Mouse (Mus musculus): ENCODE data around the gene 2900026A02Rik. TPM values are rescaled to one million over a fixed set of nuclear protein-coding genes. Genes with fewer than 3 reads are reported as not detected.

The 2900026A02Rik gene
- polyA plus RNA-seq, 1 experiment: 0.01 TPM

GRCm38 (mm10) chr5:113160320-113160719, 60.7 kb downstream of the 2900026A02Rik start:
- Histone ChIP-seq H3K4me1 (ENCODE audit: control insufficient read depth) (peaks cover 23% of the 10 kb centered on the region), H3K36me3 (ENCODE audit: control insufficient read depth) (no peaks in the 10 kb centered on the region; the same call in 1 of the 2 replicates), H3K9me3 (ENCODE audit: control insufficient read depth, low read length) (no peaks in the 10 kb centered on the region), H3K4me3 (replicated peaks) (no peak overlapping the region), H3K27me3 (ENCODE audit: control insufficient read depth) (peaks cover 4% of the 10 kb centered on the region; the same call in 1 of the 2 replicates)
- TF ChIP-seq GATA1 (IDR thresholded peaks at IDR 0.05; ENCODE audit: low read length) (no peak), TAL1 (IDR thresholded peaks at IDR 0.05; ENCODE audit: low read length) (no peak)

DNA sequence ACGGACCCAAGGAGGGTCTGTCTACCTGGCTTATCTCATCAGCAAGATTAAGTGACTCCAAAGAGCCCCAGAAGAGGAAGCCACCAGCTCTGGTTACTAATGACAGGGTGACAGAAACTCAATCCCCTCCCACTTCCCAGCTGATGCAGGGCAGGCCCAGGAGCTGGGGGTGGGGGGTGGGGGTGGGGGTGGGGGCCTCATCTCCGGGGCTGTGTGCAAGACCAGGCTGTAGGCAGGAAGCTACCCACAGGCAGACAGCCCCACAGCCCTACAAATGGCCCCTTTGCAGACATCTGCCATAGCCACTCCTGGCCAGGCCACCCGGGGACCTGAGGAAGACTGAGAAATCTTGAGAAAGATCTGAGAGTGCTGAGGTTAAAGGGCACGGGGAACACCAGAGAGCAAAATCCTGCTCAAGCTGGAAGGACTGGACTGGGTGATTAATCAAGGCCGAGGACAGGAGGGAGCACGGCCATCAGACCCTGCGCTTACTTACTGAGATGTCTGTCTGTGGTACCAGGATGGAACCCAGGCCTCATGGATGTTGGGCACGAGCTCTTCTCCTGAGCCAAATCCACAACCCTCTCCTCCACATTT, 62.2 kb downstream of the 2900026A02Rik start:
- Histone ChIP-seq H3K36me3 (ENCODE audit: control insufficient read depth) (no peaks in the 10 kb centered on the region; the same call in 1 of the 2 replicates), H3K27me3 (ENCODE audit: control insufficient read depth) (peaks cover 4% of the 10 kb centered on the region; the same call in 1 of the 2 replicates), H3K4me3 (replicated peaks) (no peak overlapping the region), H3K4me1 (ENCODE audit: control insufficient read depth) (peaks cover 8% of the 10 kb centered on the region), H3K9me3 (ENCODE audit: control insufficient read depth, low read length) (no peaks in the 10 kb centered on the region)
- TF ChIP-seq TAL1 (IDR thresholded peaks at IDR 0.05; ENCODE audit: low read length) (no peak), GATA1 (IDR thresholded peaks at IDR 0.05; ENCODE audit: low read length) (no peak)

GRCm38 (mm10) chr5:113157588-113157987, 63.4 kb downstream of the 2900026A02Rik start:
- H3K4me3 ChIP-seq (replicated peaks): no peak overlapping the region
- TF ChIP-seq TAL1 (IDR thresholded peaks at IDR 0.05; ENCODE audit: low read length): no peak
- TF ChIP-seq GATA1 (IDR thresholded peaks at IDR 0.05; ENCODE audit: low read length): no peak
- H3K27me3 ChIP-seq (ENCODE audit: control insufficient read depth): peaks cover 4% of the 10 kb centered on the region; the same call in 1 of the 2 replicates
- H3K36me3 ChIP-seq (ENCODE audit: control insufficient read depth): no peaks in the 10 kb centered on the region; the same call in 1 of the 2 replicates
- H3K9me3 ChIP-seq (ENCODE audit: control insufficient read depth, low read length): no peaks in the 10 kb centered on the region
- H3K4me1 ChIP-seq (ENCODE audit: control insufficient read depth): no peaks in the 10 kb centered on the region

DNA sequence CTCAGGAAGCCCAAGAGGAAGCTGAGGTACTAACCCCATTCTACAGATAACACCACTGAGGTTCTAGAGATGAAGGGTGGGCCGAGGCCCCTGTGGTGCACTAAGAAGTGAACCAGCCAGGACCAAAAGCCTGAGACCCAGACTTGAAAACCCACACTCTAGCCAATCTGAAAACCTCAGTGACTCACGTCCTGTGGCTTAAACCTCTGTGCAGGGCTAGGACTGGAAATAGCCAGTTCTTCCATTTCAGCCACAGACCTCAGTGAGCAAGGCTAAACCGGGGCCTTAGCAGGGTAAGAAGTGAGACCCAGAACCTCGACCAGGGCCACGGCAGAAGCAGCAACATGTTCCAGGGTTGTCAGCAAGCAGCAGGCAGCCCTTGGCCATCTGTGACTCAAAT, 64.0 kb downstream of the 2900026A02Rik start:
- H3K27me3 ChIP-seq (ENCODE audit: control insufficient read depth): peaks cover 4% of the 10 kb centered on the region; the same call in 1 of the 2 replicates
- no peaks in the 10 kb centered on the region; the same call in 1 of the 2 replicates for H3K36me3 ChIP-seq (ENCODE audit: control insufficient read depth)
- no peaks in the 10 kb centered on the region for H3K9me3 ChIP-seq (ENCODE audit: control insufficient read depth, low read length)
- H3K4me1 ChIP-seq (ENCODE audit: control insufficient read depth): no peaks in the 10 kb centered on the region
- TF ChIP-seq GATA1 (IDR thresholded peaks at IDR 0.05; ENCODE audit: low read length) (no peak), TAL1 (IDR thresholded peaks at IDR 0.05; ENCODE audit: low read length) (no peak)
- no peak overlapping the region for H3K4me3 ChIP-seq (replicated peaks)

GRCm38 (mm10) chr5:113155133-113155532, 65.9 kb downstream of the 2900026A02Rik start:
- Histone ChIP-seq H3K36me3 (ENCODE audit: control insufficient read depth) (no peaks in the 10 kb centered on the region; the same call in 1 of the 2 replicates), H3K4me3 (replicated peaks) (no peak overlapping the region), H3K9me3 (ENCODE audit: control insufficient read depth, low read length) (no peaks in the 10 kb centered on the region), H3K27me3 (ENCODE audit: control insufficient read depth) (no peaks in the 10 kb centered on the region), H3K4me1 (ENCODE audit: control insufficient read depth) (no peaks in the 10 kb centered on the region; the same call in 1 of the 2 replicates)
- TF ChIP-seq GATA1 (IDR thresholded peaks at IDR 0.05; ENCODE audit: low read length) (no peak), TAL1 (IDR thresholded peaks at IDR 0.05; ENCODE audit: low read length) (no peak)

DNA sequence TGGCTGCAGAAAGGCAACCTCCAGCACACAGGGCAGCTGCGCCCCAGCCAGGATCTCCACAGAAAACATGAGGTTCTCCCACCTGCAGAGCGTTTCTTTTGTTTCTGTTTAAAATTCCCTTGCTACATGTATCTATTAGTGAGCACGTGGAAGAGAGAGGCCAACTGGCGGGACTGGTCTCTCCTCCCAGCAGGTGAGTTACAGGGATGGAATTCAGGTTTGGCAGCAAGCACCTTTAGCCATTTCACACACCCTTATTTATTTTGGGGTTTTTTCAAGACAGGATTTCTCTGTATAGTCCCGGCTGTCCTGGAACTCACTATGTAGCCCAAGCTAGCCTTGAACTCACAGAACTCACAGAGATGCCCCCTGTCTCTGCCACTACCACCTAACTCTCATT, 66.6 kb downstream of the 2900026A02Rik start:
- no peaks in the 10 kb centered on the region; the same call in 1 of the 2 replicates for H3K4me1 ChIP-seq (ENCODE audit: control insufficient read depth)
- no peaks in the 10 kb centered on the region for H3K36me3 ChIP-seq (ENCODE audit: control insufficient read depth)
- TF ChIP-seq GATA1 (IDR thresholded peaks at IDR 0.05; ENCODE audit: low read length) (no peak), TAL1 (IDR thresholded peaks at IDR 0.05; ENCODE audit: low read length) (no peak)
- H3K9me3 ChIP-seq (ENCODE audit: control insufficient read depth, low read length): no peaks in the 10 kb centered on the region
- no peaks in the 10 kb centered on the region for H3K27me3 ChIP-seq (ENCODE audit: control insufficient read depth)
- no peak overlapping the region for H3K4me3 ChIP-seq (replicated peaks)

DNA sequence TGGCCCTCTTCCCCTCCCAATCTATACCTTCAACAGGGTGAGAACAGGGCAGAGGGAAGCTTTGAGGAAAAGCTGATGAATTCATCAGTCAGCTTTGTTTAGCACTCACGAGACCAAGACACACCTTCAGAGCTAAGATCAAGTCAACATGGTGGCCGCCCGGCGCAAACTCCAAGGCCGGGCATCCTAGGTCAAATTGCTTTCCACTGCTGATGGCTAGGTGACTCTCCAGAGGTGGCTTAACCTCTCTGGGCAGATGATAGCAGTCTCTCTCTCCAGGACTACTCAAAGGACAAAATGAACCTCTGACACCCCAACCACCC, 67.6 kb downstream of the 2900026A02Rik start:
- H3K4me1 ChIP-seq (ENCODE audit: control insufficient read depth): no peaks in the 10 kb centered on the region; the same call in 1 of the 2 replicates
- no peaks in the 10 kb centered on the region for H3K36me3 ChIP-seq (ENCODE audit: control insufficient read depth)
- no peaks in the 10 kb centered on the region for H3K9me3 ChIP-seq (ENCODE audit: control insufficient read depth, low read length)
- H3K4me3 ChIP-seq (replicated peaks): no peak overlapping the region
- H3K27me3 ChIP-seq (ENCODE audit: control insufficient read depth): no peaks in the 10 kb centered on the region
- TF ChIP-seq TAL1 (IDR thresholded peaks at IDR 0.05; ENCODE audit: low read length) (no peak), GATA1 (IDR thresholded peaks at IDR 0.05; ENCODE audit: low read length) (no peak)

DNA sequence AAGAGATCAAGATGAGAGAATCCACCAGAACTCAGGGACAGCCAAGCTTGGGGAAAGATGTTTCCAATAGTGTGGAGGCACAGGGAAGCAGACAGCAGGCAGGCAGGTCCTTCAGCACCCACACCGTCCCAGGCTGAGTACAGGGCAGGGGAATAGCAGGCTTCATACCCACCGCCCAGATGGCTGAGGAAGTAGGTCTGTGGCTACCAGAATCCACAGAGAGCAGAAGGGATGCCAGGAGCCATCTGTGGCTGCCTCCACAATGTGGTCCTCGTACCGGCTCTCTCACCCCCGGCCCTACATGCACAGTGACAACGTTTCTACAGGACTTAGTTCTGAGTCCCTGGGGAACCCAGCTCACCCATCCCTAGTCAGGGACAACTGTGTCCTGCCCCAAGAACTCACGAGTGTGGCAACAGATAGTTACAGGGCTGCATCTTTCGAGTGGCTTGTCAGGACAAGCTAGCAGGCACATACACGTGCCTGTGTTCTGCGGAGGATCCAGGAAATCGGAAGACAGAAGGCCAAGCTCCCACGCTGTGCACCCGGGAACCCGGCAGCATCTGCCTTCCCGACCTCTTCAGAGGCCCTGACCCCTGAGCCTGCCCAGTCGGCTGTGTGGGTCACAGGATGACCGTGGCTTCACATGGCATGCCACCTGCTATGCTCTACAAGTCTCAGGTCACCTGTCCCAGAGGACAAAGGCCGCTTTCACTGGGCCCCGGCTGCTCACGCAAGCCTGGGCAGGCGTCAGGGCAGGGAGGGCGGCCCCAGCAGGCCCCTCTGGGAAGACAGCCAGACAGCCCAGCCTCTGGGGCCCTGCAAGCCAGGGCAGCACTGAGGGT, 68.2 kb downstream of the 2900026A02Rik start:
- Histone ChIP-seq H3K36me3 (ENCODE audit: control insufficient read depth) (no peaks in the 10 kb centered on the region), H3K4me3 (replicated peaks) (no peak overlapping the region), H3K4me1 (ENCODE audit: control insufficient read depth) (no peaks in the 10 kb centered on the region; the same call in 1 of the 2 replicates), H3K27me3 (ENCODE audit: control insufficient read depth) (no peaks in the 10 kb centered on the region), H3K9me3 (ENCODE audit: control insufficient read depth, low read length) (no peaks in the 10 kb centered on the region)
- TF ChIP-seq GATA1 (IDR thresholded peaks at IDR 0.05; ENCODE audit: low read length): no peak

GRCm38 (mm10) chr5:113151554-113152103, 69.4 kb downstream of the 2900026A02Rik start:
- H3K36me3 ChIP-seq (ENCODE audit: control insufficient read depth): no peaks in the 10 kb centered on the region
- no peak overlapping the region for H3K4me3 ChIP-seq (replicated peaks)
- H3K9me3 ChIP-seq (ENCODE audit: control insufficient read depth, low read length): no peaks in the 10 kb centered on the region
- no peak for TF ChIP-seq GATA1 (IDR thresholded peaks at IDR 0.05; ENCODE audit: low read length)
- no peak for TF ChIP-seq TAL1 (IDR thresholded peaks at IDR 0.05; ENCODE audit: low read length)
- no peaks in the 10 kb centered on the region; the same call in 1 of the 2 replicates for H3K4me1 ChIP-seq (ENCODE audit: control insufficient read depth)
- no peaks in the 10 kb centered on the region for H3K27me3 ChIP-seq (ENCODE audit: control insufficient read depth)
